In genomic region chr10:75548486-75548885, GRCm38 (mm10) we compare ENCODE assay signal across 12 mouse cellular contexts. TPM values are rescaled to one million over a fixed set of nuclear protein-coding genes. Genes with fewer than 3 reads are reported as not detected.
DNase-seq lines count a peak whose midpoint lies in the region; ATAC-seq and TF ChIP-seq lines count a peak whose summit lies in the region.
"Had no signal": no experiment of that assay in that cellular context is flagged by ENCODE, and none has a peak within 500 bp of the region (broad histone marks: within the 10 kb centered on the region; RNA-seq: fewer than 3 reads in every experiment).

No protein-coding gene starts in this region.

- peaks cover 16% of the 10 kb centered on the region for H3K4me1 ChIP-seq in embryonic facial prominence, embryonic 13.5 days
- peaks cover 13% of the 10 kb centered on the region; the same call in 1 of the 2 replicates for H3K4me1 ChIP-seq in embryonic facial prominence, embryonic 10.5 days
- H3K4me1 ChIP-seq in kidney, postnatal 0 days (replicated peaks; ENCODE audit: insufficient read depth, low read length), result peaks cover 16% of the 10 kb centered on the region; the same call in 1 of the 2 replicates

- 0 out of 2 replicates have a peak, but pooled peaks cover 4% of the 10 kb centered on the region for H3K36me3 ChIP-seq in embryonic facial prominence, embryonic 13.5 days
- H3K36me3 ChIP-seq in embryonic facial prominence, embryonic 10.5 days (replicated peaks), result no peaks in the 10 kb centered on the region
- H3K36me3 ChIP-seq in kidney, postnatal 0 days (ENCODE audit: insufficient read depth, low read length), result no peaks in the 10 kb centered on the region
- no peaks in the 10 kb centered on the region for H3K36me3 ChIP-seq in myocyte (ENCODE audit: control insufficient read depth, insufficient read depth)

- no peak for ATAC-seq in embryonic facial prominence, embryonic 13.5 days (ENCODE audit: insufficient number of reproducible peaks, insufficient read depth, low FRiP score, low TSS enrichment, low read depth)
- peak; percentile 30; the same call in 1 of the 2 replicates for ATAC-seq in kidney, postnatal 0 days (replicated peaks; ENCODE audit: low FRiP score, low read depth)

- H3K9ac ChIP-seq in embryonic facial prominence, embryonic 13.5 days, result no peak overlapping the region
- H3K9ac ChIP-seq in kidney, postnatal 0 days (ENCODE audit: low read depth, low read length), result no peak overlapping the region

- TF ChIP-seq CTCF in kidney, postnatal 0 days (IDR thresholded peaks at IDR 0.05; ENCODE audit: low read depth), result no peak; the same call in 1 of the 2 replicates

- H3K27me3 ChIP-seq in embryonic facial prominence, embryonic 13.5 days, result no peaks in the 10 kb centered on the region
- H3K27me3 ChIP-seq in embryonic facial prominence, embryonic 10.5 days (replicated peaks; ENCODE audit: low read depth, poor library complexity, severe bottlenecking), result no peaks in the 10 kb centered on the region
- no peaks in the 10 kb centered on the region for H3K27me3 ChIP-seq in kidney, postnatal 0 days (ENCODE audit: insufficient read depth, low read length)
- H3K27me3 ChIP-seq in myocyte (ENCODE audit: control insufficient read depth, insufficient read depth, insufficient read length), result no peaks in the 10 kb centered on the region

- H3K27ac ChIP-seq in embryonic facial prominence, embryonic 13.5 days, result 0 out of 2 replicates have a peak overlapping the region, but pooled peaks have one; percentile 16
- H3K27ac ChIP-seq in embryonic facial prominence, embryonic 10.5 days (replicated peaks), result no peak overlapping the region
- no peak overlapping the region for H3K27ac ChIP-seq in kidney, postnatal 0 days
- H3K27ac ChIP-seq: gastrocnemius, adult 2 months; left cerebral cortex, adult 2 months had no signal

- H3K4me2 ChIP-seq in embryonic facial prominence, embryonic 13.5 days, result peak overlapping the region; percentile 16; the same call in 1 of the 2 replicates
- H3K4me2 ChIP-seq in kidney, postnatal 0 days (ENCODE audit: low read length), result no peak overlapping the region
- peak overlapping the region; percentile 80 for H3K4me2 ChIP-seq in myocyte (ENCODE audit: low read depth)

- WGBS in embryonic facial prominence, embryonic 13.5 days, result 54% methylated on average over 14 of the region's 14 CpGs
- WGBS in embryonic facial prominence, embryonic 10.5 days, result 84% methylated on average over 14 of the region's 14 CpGs
- WGBS in kidney, postnatal 0 days, result 25% methylated on average over 14 of the region's 14 CpGs

- peaks cover 3% of the 10 kb centered on the region; the same call in 1 of the 2 replicates for H3K9me3 ChIP-seq in embryonic facial prominence, embryonic 13.5 days
- H3K9me3 ChIP-seq in embryonic facial prominence, embryonic 10.5 days, result peaks cover 11% of the 10 kb centered on the region; the same call in 1 of the 2 replicates
- no peaks in the 10 kb centered on the region for H3K9me3 ChIP-seq in kidney, postnatal 0 days (replicated peaks; ENCODE audit: low read length)

- H3K4me3 ChIP-seq in embryonic facial prominence, embryonic 13.5 days, result no peak overlapping the region
- no peak overlapping the region for H3K4me3 ChIP-seq in embryonic facial prominence, embryonic 10.5 days
- no peak overlapping the region for H3K4me3 ChIP-seq in kidney, postnatal 0 days (replicated peaks; ENCODE audit: low read depth, low read length)
- no peak overlapping the region for H3K4me3 ChIP-seq in myocyte
- H3K4me3 ChIP-seq: gastrocnemius, adult 2 months; left cerebral cortex, adult 2 months had no signal

- TF ChIP-seq POLR2A in myocyte (IDR thresholded peaks at IDR 0.05; ENCODE audit: insufficient read length, low read depth), result no peak

- DNase-seq in embryonic facial prominence, embryonic 10.5 days (ENCODE audit: low spot score), result no peak
- DNase-seq in kidney, postnatal 0 days (ENCODE audit: low spot score), result no peak
- DNase-seq in kidney, adult 8-10 months, result no peak
- DNase-seq in forelimb bud, embryonic 11.5 days (ENCODE audit: low read depth, low spot score), result peak; percentile 70
- no peak for DNase-seq in ovary, postnatal 36 days (ENCODE audit: low spot score)
- DNase-seq in layer of hippocampus, postnatal 25 days (ENCODE audit: extremely low spot score in 1 of 2, low spot score in 1 of 2), result no peak
- DNase-seq: gastrocnemius, adult 2 months; kidney, adult 11 months; lung, postnatal 36 days had no signal

- no peak overlapping the region for H3ac ChIP-seq in myocyte (ENCODE audit: control insufficient read depth, insufficient read length)

- H3K79me2 ChIP-seq in myocyte (ENCODE audit: control insufficient read depth, insufficient read depth), result no peaks in the 10 kb centered on the region

TF ChIP-seq in myocyte, 11 proteins besides CTCF, POLR2A, EP300 and RAD21:
- TF ChIP-seq REST (IDR thresholded peaks at IDR 0.05; ENCODE audit: insufficient read depth, insufficient read length), result no peak
- no peak for TF ChIP-seq TCF3 (IDR thresholded peaks at IDR 0.05; ENCODE audit: insufficient read length, low read depth)
- no peak for TF ChIP-seq SRF (IDR thresholded peaks at IDR 0.05; ENCODE audit: control insufficient read depth, insufficient read length, low read depth)

RNA-seq across cellular contexts. Expression of gene Lrrc75b, which starts 11.6 kb away (rescaled TPM):
- 3.9 and 6.6 TPM in 2 replicates for polyA plus RNA-seq in embryonic facial prominence, embryonic 13.5 days (2015; fragmentation: Nextera tagmentation; extraction: Ambion mirVana)
- polyA plus RNA-seq in embryonic facial prominence, embryonic 10.5 days (2016; fragmentation: Nextera tagmentation; extraction: Ambion mirVana), result 1.6 and 2.3 TPM in 2 replicates
- 2.6 and 2.7 TPM in 2 replicates for polyA plus RNA-seq in kidney, postnatal 0 days (2015; fragmentation: Nextera tagmentation; extraction: Ambion mirVana)
- polyA plus RNA-seq in myocyte (2012; fragmentation: generic; extraction: Trizol), result 1.1 TPM
- 10 to 100 TPM in 1 of 2 experiments, 1 to 10 TPM in 1; 9.7 to 10.7 TPM for total RNA-seq in layer of hippocampus, postnatal 25 days (2021)

RNA-seq across cellular contexts. Expression of gene Ggt1, which starts 12.9 kb away (rescaled TPM):
- polyA plus RNA-seq in embryonic facial prominence, embryonic 13.5 days (2015; fragmentation: Nextera tagmentation; extraction: Ambion mirVana), result 0.25 and 2.4 TPM in 2 replicates
- polyA plus RNA-seq in embryonic facial prominence, embryonic 10.5 days (2016; fragmentation: Nextera tagmentation; extraction: Ambion mirVana), result 1.5 and 2.3 TPM in 2 replicates
- 317 and 388 TPM in 2 replicates for polyA plus RNA-seq in kidney, postnatal 0 days (2015; fragmentation: Nextera tagmentation; extraction: Ambion mirVana)
- 0.06 TPM for polyA plus RNA-seq in myocyte (2012; fragmentation: generic; extraction: Trizol)
- 1 to 10 TPM; 3.4 to 3.5 TPM for total RNA-seq in layer of hippocampus, postnatal 25 days (2021)
- total RNA-seq: gastrocnemius, adult 2 months had no signal

RNA-seq across cellular contexts. Expression of gene Gucd1, which starts 30.7 kb away (rescaled TPM):
- 27.0 and 27.3 TPM in 2 replicates for polyA plus RNA-seq in embryonic facial prominence, embryonic 13.5 days (2015; fragmentation: Nextera tagmentation; extraction: Ambion mirVana)
- polyA plus RNA-seq in embryonic facial prominence, embryonic 10.5 days (2016; fragmentation: Nextera tagmentation; extraction: Ambion mirVana), result 30.0 and 31.9 TPM in 2 replicates
- polyA plus RNA-seq in kidney, postnatal 0 days (2015; fragmentation: Nextera tagmentation; extraction: Ambion mirVana), result 51.9 and 53.4 TPM in 2 replicates
- 17.5 TPM for polyA plus RNA-seq in myocyte (2012; fragmentation: generic; extraction: Trizol)
- 10 to 100 TPM; 16.3 to 19.5 TPM for total RNA-seq in layer of hippocampus, postnatal 25 days (2021)

RNA-seq across cellular contexts. Expression of gene Snrpd3, which starts 31.1 kb away (rescaled TPM):
- polyA plus RNA-seq in embryonic facial prominence, embryonic 13.5 days (2015; fragmentation: Nextera tagmentation; extraction: Ambion mirVana), result 194 and 214 TPM in 2 replicates
- 297 and 303 TPM in 2 replicates for polyA plus RNA-seq in embryonic facial prominence, embryonic 10.5 days (2016; fragmentation: Nextera tagmentation; extraction: Ambion mirVana)
- 113 and 125 TPM in 2 replicates for polyA plus RNA-seq in kidney, postnatal 0 days (2015; fragmentation: Nextera tagmentation; extraction: Ambion mirVana)
- 195 TPM for polyA plus RNA-seq in myocyte (2012; fragmentation: generic; extraction: Trizol)
- 10 to 100 TPM; 70.6 to 77.7 TPM for total RNA-seq in layer of hippocampus, postnatal 25 days (2021)

RNA-seq across cellular contexts. Expression of gene Ggt5, which starts 40.7 kb away (rescaled TPM):
- 0.96 and 2.0 TPM in 2 replicates for polyA plus RNA-seq in embryonic facial prominence, embryonic 13.5 days (2015; fragmentation: Nextera tagmentation; extraction: Ambion mirVana)
- 0.75 and 0.77 TPM in 2 replicates for polyA plus RNA-seq in embryonic facial prominence, embryonic 10.5 days (2016; fragmentation: Nextera tagmentation; extraction: Ambion mirVana)
- 4.2 and 5.1 TPM in 2 replicates for polyA plus RNA-seq in kidney, postnatal 0 days (2015; fragmentation: Nextera tagmentation; extraction: Ambion mirVana)
- 0.22 TPM for polyA plus RNA-seq in myocyte (2012; fragmentation: generic; extraction: Trizol)
- total RNA-seq in layer of hippocampus, postnatal 25 days (2021), result 1 to 10 TPM; 3.3 to 3.8 TPM

Comparison
In these comparisons a context has a peak if more than half of its experiments do, and no peak if none do; other contexts are left out.
1. RNA of gene Ggt1, which starts 12.9 kb away (polyA plus RNA-seq): 317 to 388 TPM in kidney, postnatal 0 days; 1.5 to 2.3 TPM in embryonic facial prominence, embryonic 10.5 days, 0.25 to 2.4 TPM in embryonic facial prominence, embryonic 13.5 days and 0.06 TPM in myocyte (single experiment); every median in the first group is over 10 times any median in the second.